Mouse (Mus musculus): Measurements from ENCODE around the gene Cmc2. TPM values are rescaled to one million over a fixed set of nuclear protein-coding genes. Genes with fewer than 3 reads are reported as not detected.

The Cmc2 gene
- polyA plus RNA-seq, 1 experiment from 2014 or later = 126 TPM

GRCm38 (mm10) chr8:116868699-116869098 lies 52.6 kb downstream of the Cmc2 start:
- H3K4me1 ChIP-seq (ENCODE audit: control insufficient read depth, insufficient read depth, low read length) = no peaks in the 10 kb centered on the region; the same call in 1 of the 2 replicates
- H3K9ac ChIP-seq (ENCODE audit: low read length) = no peak overlapping the region
- H3K4me2 ChIP-seq (ENCODE audit: low read depth, low read length) = no peak overlapping the region
- ATAC-seq (replicated peaks; ENCODE audit: extremely low read depth, insufficient read depth, low FRiP score) = peak; percentile 69; the same call in 1 of the 2 replicates
- no peak overlapping the region for H3K4me3 ChIP-seq (ENCODE audit: low read length)
- WGBS = 27% methylated on average over 4 of the region's 4 CpGs
- peaks cover 9% of the 10 kb centered on the region for H3K27me3 ChIP-seq (ENCODE audit: control insufficient read depth, insufficient read depth, low read length)
- no peaks in the 10 kb centered on the region for H3K36me3 ChIP-seq (ENCODE audit: control insufficient read depth, insufficient read depth)
- no peak overlapping the region for H3K27ac ChIP-seq (ENCODE audit: low read length)
- no peaks in the 10 kb centered on the region for H3K9me3 ChIP-seq (replicated peaks; ENCODE audit: control insufficient read depth, low read length)

GRCm38 (mm10) chr8:116867321-116867720 lies 53.9 kb downstream of the Cmc2 start:
- Histone ChIP-seq H3K4me3 (ENCODE audit: low read length) (no peak overlapping the region), H3K27ac (ENCODE audit: low read length) (no peak overlapping the region), H3K9ac (ENCODE audit: low read length) (no peak overlapping the region), H3K9me3 (replicated peaks; ENCODE audit: control insufficient read depth, low read length) (no peaks in the 10 kb centered on the region), H3K27me3 (ENCODE audit: control insufficient read depth, insufficient read depth, low read length) (peaks cover 9% of the 10 kb centered on the region), H3K4me1 (ENCODE audit: control insufficient read depth, insufficient read depth, low read length) (peaks cover 2% of the 10 kb centered on the region; the same call in 1 of the 2 replicates), H3K36me3 (ENCODE audit: control insufficient read depth, insufficient read depth) (no peaks in the 10 kb centered on the region), H3K4me2 (ENCODE audit: low read depth, low read length) (no peak overlapping the region)
- ATAC-seq (replicated peaks; ENCODE audit: extremely low read depth, insufficient read depth, low FRiP score) = no peak
- 58% methylated on average over 9 of the region's 9 CpGs for WGBS

GRCm38 (mm10) chr8:116866118-116866903 lies 54.9 kb downstream of the Cmc2 start:
- H3K4me2 ChIP-seq (ENCODE audit: low read depth, low read length) = no peak overlapping the region
- ATAC-seq (replicated peaks; ENCODE audit: extremely low read depth, insufficient read depth, low FRiP score) = no peak
- H3K4me3 ChIP-seq (ENCODE audit: low read length) = no peak overlapping the region
- peaks cover 9% of the 10 kb centered on the region for H3K27me3 ChIP-seq (ENCODE audit: control insufficient read depth, insufficient read depth, low read length)
- no peaks in the 10 kb centered on the region for H3K36me3 ChIP-seq (ENCODE audit: control insufficient read depth, insufficient read depth)
- no peak overlapping the region for H3K27ac ChIP-seq (ENCODE audit: low read length)
- 63% methylated on average over 13 of the region's 13 CpGs for WGBS
- H3K9me3 ChIP-seq (replicated peaks; ENCODE audit: control insufficient read depth, low read length) = no peaks in the 10 kb centered on the region
- H3K4me1 ChIP-seq (ENCODE audit: control insufficient read depth, insufficient read depth, low read length) = peaks cover 2% of the 10 kb centered on the region; the same call in 1 of the 2 replicates
- H3K9ac ChIP-seq (ENCODE audit: low read length) = no peak overlapping the region

- ATAC-seq (replicated peaks; ENCODE audit: extremely low read depth, insufficient read depth, low FRiP score) = no peak
- Histone ChIP-seq H3K4me2 (ENCODE audit: low read depth, low read length) (no peak overlapping the region), H3K9me3 (replicated peaks; ENCODE audit: control insufficient read depth, low read length) (peaks cover 2% of the 10 kb centered on the region; the same call in 1 of the 2 replicates), H3K9ac (ENCODE audit: low read length) (no peak overlapping the region), H3K4me3 (ENCODE audit: low read length) (no peak overlapping the region), H3K27me3 (ENCODE audit: control insufficient read depth, insufficient read depth, low read length) (peaks cover 9% of the 10 kb centered on the region), H3K27ac (ENCODE audit: low read length) (no peak overlapping the region), H3K4me1 (ENCODE audit: control insufficient read depth, insufficient read depth, low read length) (peaks cover 2% of the 10 kb centered on the region; the same call in 1 of the 2 replicates), H3K36me3 (ENCODE audit: control insufficient read depth, insufficient read depth) (no peaks in the 10 kb centered on the region)
- 86% methylated on average over 3 of the region's 3 CpGs for WGBS
Observed at GRCm38 (mm10) chr8:116864514-116864913, 56.7 kb downstream of the Cmc2 start.

GRCm38 (mm10) chr8:116864022-116864387 lies 57.2 kb downstream of the Cmc2 start:
- peaks cover 4% of the 10 kb centered on the region; the same call in 1 of the 2 replicates for H3K9me3 ChIP-seq (replicated peaks; ENCODE audit: control insufficient read depth, low read length)
- no peak overlapping the region for H3K27ac ChIP-seq (ENCODE audit: low read length)
- H3K4me2 ChIP-seq (ENCODE audit: low read depth, low read length) = no peak overlapping the region
- 57% methylated on average over 9 of the region's 9 CpGs for whole genome bisulfite sequencing
- H3K36me3 ChIP-seq (ENCODE audit: control insufficient read depth, insufficient read depth) = no peaks in the 10 kb centered on the region
- H3K9ac ChIP-seq (ENCODE audit: low read length) = no peak overlapping the region
- H3K4me1 ChIP-seq (ENCODE audit: control insufficient read depth, insufficient read depth, low read length) = peaks cover 2% of the 10 kb centered on the region; the same call in 1 of the 2 replicates
- peaks cover 9% of the 10 kb centered on the region for H3K27me3 ChIP-seq (ENCODE audit: control insufficient read depth, insufficient read depth, low read length)
- ATAC-seq (replicated peaks; ENCODE audit: extremely low read depth, insufficient read depth, low FRiP score) = no peak
- no peak overlapping the region for H3K4me3 ChIP-seq (ENCODE audit: low read length)

- Histone ChIP-seq H3K9ac (ENCODE audit: low read length) (peak overlapping the region; percentile 55), H3K4me2 (ENCODE audit: low read depth, low read length) (peak overlapping the region; percentile 71), H3K9me3 (replicated peaks; ENCODE audit: control insufficient read depth, low read length) (peaks cover 4% of the 10 kb centered on the region; the same call in 1 of the 2 replicates), H3K4me1 (ENCODE audit: control insufficient read depth, insufficient read depth, low read length) (peaks cover 2% of the 10 kb centered on the region; the same call in 1 of the 2 replicates), H3K27ac (ENCODE audit: low read length) (no peak overlapping the region), H3K36me3 (ENCODE audit: control insufficient read depth, insufficient read depth) (no peaks in the 10 kb centered on the region), H3K4me3 (ENCODE audit: low read length) (peak overlapping the region; percentile 42), H3K27me3 (ENCODE audit: control insufficient read depth, insufficient read depth, low read length) (peaks cover 9% of the 10 kb centered on the region)
- WGBS = 3% methylated on average over 30 of the region's 30 CpGs
- peak; percentile 45; the same call in 1 of the 2 replicates for ATAC-seq (replicated peaks; ENCODE audit: extremely low read depth, insufficient read depth, low FRiP score)
Observed at GRCm38 (mm10) chr8:116863357-116864021, 57.8 kb downstream of the Cmc2 start.

- no peak overlapping the region for H3K4me2 ChIP-seq (ENCODE audit: low read depth, low read length)
- H3K9ac ChIP-seq (ENCODE audit: low read length) = no peak overlapping the region
- 76% methylated on average over 4 of the region's 4 CpGs for WGBS
- H3K4me1 ChIP-seq (ENCODE audit: control insufficient read depth, insufficient read depth, low read length) = peaks cover 2% of the 10 kb centered on the region; the same call in 1 of the 2 replicates
- H3K9me3 ChIP-seq (replicated peaks; ENCODE audit: control insufficient read depth, low read length) = peaks cover 11% of the 10 kb centered on the region
- ATAC-seq (replicated peaks; ENCODE audit: extremely low read depth, insufficient read depth, low FRiP score) = no peak
- no peak overlapping the region for H3K4me3 ChIP-seq (ENCODE audit: low read length)
- peaks cover 9% of the 10 kb centered on the region for H3K27me3 ChIP-seq (ENCODE audit: control insufficient read depth, insufficient read depth, low read length)
- no peaks in the 10 kb centered on the region for H3K36me3 ChIP-seq (ENCODE audit: control insufficient read depth, insufficient read depth)
- H3K27ac ChIP-seq (ENCODE audit: low read length) = no peak overlapping the region
Observed at GRCm38 (mm10) chr8:116862191-116862590, 59.1 kb downstream of the Cmc2 start.

GRCm38 (mm10) chr8:116852042-116852441 lies 69.2 kb downstream of the Cmc2 start:
- 85% methylated on average over 11 of the region's 11 CpGs for WGBS
- Histone ChIP-seq H3K27ac (ENCODE audit: low read length) (no peak overlapping the region), H3K9ac (ENCODE audit: low read length) (no peak overlapping the region), H3K9me3 (replicated peaks; ENCODE audit: control insufficient read depth, low read length) (0 out of 2 replicates have a peak, but pooled peaks cover 3% of the 10 kb centered on the region), H3K4me1 (ENCODE audit: control insufficient read depth, insufficient read depth, low read length) (no peaks in the 10 kb centered on the region), H3K4me2 (ENCODE audit: low read depth, low read length) (no peak overlapping the region), H3K36me3 (ENCODE audit: control insufficient read depth, insufficient read depth) (no peaks in the 10 kb centered on the region), H3K4me3 (ENCODE audit: low read length) (no peak overlapping the region), H3K27me3 (ENCODE audit: control insufficient read depth, insufficient read depth, low read length) (no peaks in the 10 kb centered on the region)
- no peak for ATAC-seq (replicated peaks; ENCODE audit: extremely low read depth, insufficient read depth, low FRiP score)

- no peak for ATAC-seq (replicated peaks; ENCODE audit: extremely low read depth, insufficient read depth, low FRiP score)
- H3K27ac ChIP-seq (ENCODE audit: low read length) = no peak overlapping the region
- 75% methylated on average over 3 of the region's 3 CpGs for WGBS
- no peaks in the 10 kb centered on the region for H3K4me1 ChIP-seq (ENCODE audit: control insufficient read depth, insufficient read depth, low read length)
- peaks cover 3% of the 10 kb centered on the region; the same call in 1 of the 2 replicates for H3K9me3 ChIP-seq (replicated peaks; ENCODE audit: control insufficient read depth, low read length)
- no peaks in the 10 kb centered on the region for H3K36me3 ChIP-seq (ENCODE audit: control insufficient read depth, insufficient read depth)
- no peak overlapping the region for H3K9ac ChIP-seq (ENCODE audit: low read length)
- H3K4me3 ChIP-seq (ENCODE audit: low read length) = no peak overlapping the region
- H3K4me2 ChIP-seq (ENCODE audit: low read depth, low read length) = no peak overlapping the region
- H3K27me3 ChIP-seq (ENCODE audit: control insufficient read depth, insufficient read depth, low read length) = no peaks in the 10 kb centered on the region
Observed at GRCm38 (mm10) chr8:116848042-116848441, 73.2 kb downstream of the Cmc2 start.

Data from heart, embryonic 16.5 days (tissue).